Mouse (Mus musculus) left cerebral cortex, adult 11 months (tissue): Measurements from ENCODE around the gene Medag.

ENCODE experiments used
- DNase-seq: peaks from one replicate; pipeline ENCODE4 v3.0.0; 2022; ENCODE audit warnings: low spot score

Gene Medag

GRCm38 (mm10) chr5:149429541-149429940, 18.0 kb downstream of the Medag start:
- DNase-seq, result no peak

GRCm38 (mm10) chr5:149430943-149431342, 19.4 kb downstream of the Medag start:
- no peak for DNase-seq

- no peak for DNase-seq
Measured at GRCm38 (mm10) chr5:149433618-149434017, 22.1 kb downstream of the Medag start.

GRCm38 (mm10) chr5:149434141-149434690, 22.7 kb downstream of the Medag start:
- no peak for DNase-seq

GRCm38 (mm10) chr5:149436541-149436940, 25.0 kb downstream of the Medag start:
- no peak for DNase-seq

- DNase-seq, result no peak
Measured at GRCm38 (mm10) chr5:149437150-149437549, 25.6 kb downstream of the Medag start.

GRCm38 (mm10) chr5:149439531-149440179, 28.1 kb downstream of the Medag start, which contains the start of gene Tex26:
TSS of gene Tex26 (plus strand) at chr5:149439660.
- no peak for DNase-seq

- peak; percentile 44 for DNase-seq
Measured at GRCm38 (mm10) chr5:149440180-149440573, 28.6 kb downstream of the Medag start.

- DNase-seq, result no peak
Measured at GRCm38 (mm10) chr5:149441646-149442276, 30.2 kb downstream of the Medag start.

GRCm38 (mm10) chr5:149442277-149442660, 30.7 kb downstream of the Medag start:
- no peak for DNase-seq

- DNase-seq, result no peak
Measured at GRCm38 (mm10) chr5:149444451-149444850, 32.9 kb downstream of the Medag start.

GRCm38 (mm10) chr5:149446495-149446894, 34.9 kb downstream of the Medag start:
- no peak for DNase-seq

GRCm38 (mm10) chr5:149447733-149448132, 36.2 kb downstream of the Medag start:
- DNase-seq, result no peak

- DNase-seq, result no peak
Measured at GRCm38 (mm10) chr5:149449406-149449805, 37.9 kb downstream of the Medag start.

GRCm38 (mm10) chr5:149451209-149451681, 39.7 kb downstream of the Medag start:
- peak; percentile 34 for DNase-seq

GRCm38 (mm10) chr5:149454281-149454680, 42.7 kb downstream of the Medag start:
- peak; percentile 39 for DNase-seq

- no peak for DNase-seq
Measured at GRCm38 (mm10) chr5:149456544-149456943, 45.0 kb downstream of the Medag start.

- DNase-seq, result no peak
Measured at GRCm38 (mm10) chr5:149462071-149462470, 50.5 kb downstream of the Medag start.

- DNase-seq, result no peak
Measured at GRCm38 (mm10) chr5:149465305-149465704, 53.8 kb downstream of the Medag start.

GRCm38 (mm10) chr5:149474142-149474541, 62.6 kb downstream of the Medag start:
- no peak for DNase-seq

GRCm38 (mm10) chr5:149474701-149475468, 63.3 kb downstream of the Medag start:
- DNase-seq, result no peak
